Mouse (Mus musculus): ENCODE data around the gene Acsm1. TPM values are rescaled to one million over a fixed set of nuclear protein-coding genes. Genes with fewer than 3 reads are reported as not detected.
"Not testable (repeated sequence)": the region's sequence is repeated elsewhere in the genome, so short reads cannot be mapped to it uniquely, and the experiment has no call there.

Gene Acsm1
- not detected in 2 replicates for total RNA-seq (2012; rRNA removed)

- in situ Hi-C loops (cut with MboI; ENCODE audit: low sequenced_read_pairs in 2 of 2, unreplicated experiment in 2 of 2) = no loop called here
- DNase-seq (ENCODE audit: low read depth, low spot score) = no peak
- Histone ChIP-seq H3K4me3 (ENCODE audit: insufficient read depth in 1 of 2, low read depth in 1 of 2, low read length in 2 of 2, poor library complexity in 1 of 2, severe bottlenecking in 1 of 2) (no peak within 1 kb of the TSS), H3K9ac (ENCODE audit: insufficient read depth, low read depth, low read length, poor library complexity, severe bottlenecking) (no peak within 1 kb of the TSS), H3K4me1 (ENCODE audit: control insufficient read depth in 2 of 2, insufficient read depth in 2 of 2, low read length in 2 of 2, poor library complexity in 1 of 2) (no peaks in the 10 kb centered on the region), H3K36me3 (ENCODE audit: control insufficient read depth, insufficient read depth, low read length, poor library complexity, severe bottlenecking) (no peaks in the 10 kb centered on the region), H3K27ac (ENCODE audit: insufficient read depth, low read depth, low read length, poor library complexity, severe bottlenecking) (no peak within 1 kb of the TSS), H3K9me3 (ENCODE audit: control insufficient read depth, insufficient read depth, low read depth, low read length) (no peaks in the 10 kb centered on the region)
- TF ChIP-seq ZC3H11A (IDR thresholded peaks at IDR 0.05; ENCODE audit: borderline replicate concordance, low read depth, low read length) (no peak), HCFC1 (IDR thresholded peaks at IDR 0.05; ENCODE audit: borderline replicate concordance, insufficient read depth, low read length) (no peak), ZNF384 (IDR thresholded peaks at IDR 0.05; ENCODE audit: low read depth, low read length) (no peak), CHD2 (IDR thresholded peaks at IDR 0.05; ENCODE audit: low read depth, low read length) (no peak), MAFK (IDR thresholded peaks at IDR 0.05; ENCODE audit: insufficient read depth, low read depth, low read length) (no peak)
These were observed at the start of gene Acsm1 for GRCm38 (mm10) chr7:119606664-119607076. Gene Acsm1 (plus strand): TSS chr7:119607026.

GRCm38 (mm10) chr7:119559789-119560451 lies 46.9 kb upstream of the Acsm1 start:
- in situ Hi-C loops (cut with MboI; ENCODE audit: low sequenced_read_pairs in 2 of 2, unreplicated experiment in 2 of 2) = no loop called here
- Histone ChIP-seq H3K9me3 (ENCODE audit: control insufficient read depth, insufficient read depth, low read depth, low read length) (no peaks in the 10 kb centered on the region), H3K27ac (ENCODE audit: insufficient read depth, low read depth, low read length, poor library complexity, severe bottlenecking) (no peak overlapping the region), H3K9ac (ENCODE audit: insufficient read depth, low read depth, low read length, poor library complexity, severe bottlenecking) (no peak overlapping the region), H3K4me1 (ENCODE audit: control insufficient read depth in 2 of 2, insufficient read depth in 2 of 2, low read length in 2 of 2, poor library complexity in 1 of 2) (no peaks in the 10 kb centered on the region), H3K36me3 (ENCODE audit: control insufficient read depth, insufficient read depth, low read length, poor library complexity, severe bottlenecking) (no peaks in the 10 kb centered on the region), H3K4me3 (ENCODE audit: insufficient read depth in 1 of 2, low read depth in 1 of 2, low read length in 2 of 2, poor library complexity in 1 of 2, severe bottlenecking in 1 of 2) (no peak overlapping the region)
- DNase-seq (ENCODE audit: low read depth, low spot score) = no peak
- TF ChIP-seq CHD2 (IDR thresholded peaks at IDR 0.05; ENCODE audit: low read depth, low read length) = no peak
- no peak for TF ChIP-seq MAFK (IDR thresholded peaks at IDR 0.05; ENCODE audit: insufficient read depth, low read depth, low read length)
- no peak for TF ChIP-seq ZNF384 (IDR thresholded peaks at IDR 0.05; ENCODE audit: low read depth, low read length)
- no peak for TF ChIP-seq ZC3H11A (IDR thresholded peaks at IDR 0.05; ENCODE audit: borderline replicate concordance, low read depth, low read length)
- TF ChIP-seq HCFC1 (IDR thresholded peaks at IDR 0.05; ENCODE audit: borderline replicate concordance, insufficient read depth, low read length) = no peak

- in situ Hi-C loops (cut with MboI; ENCODE audit: low sequenced_read_pairs in 2 of 2, unreplicated experiment in 2 of 2) = no loop called here
- TF ChIP-seq ZC3H11A (IDR thresholded peaks at IDR 0.05; ENCODE audit: borderline replicate concordance, low read depth, low read length) = no peak
- no peak for TF ChIP-seq MAFK (IDR thresholded peaks at IDR 0.05; ENCODE audit: insufficient read depth, low read depth, low read length)
- no peak for TF ChIP-seq ZNF384 (IDR thresholded peaks at IDR 0.05; ENCODE audit: low read depth, low read length)
- TF ChIP-seq HCFC1 (IDR thresholded peaks at IDR 0.05; ENCODE audit: borderline replicate concordance, insufficient read depth, low read length) = no peak
- TF ChIP-seq CHD2 (IDR thresholded peaks at IDR 0.05; ENCODE audit: low read depth, low read length) = no peak
- Histone ChIP-seq H3K9ac (ENCODE audit: insufficient read depth, low read depth, low read length, poor library complexity, severe bottlenecking) (no peak overlapping the region), H3K4me3 (ENCODE audit: insufficient read depth in 1 of 2, low read depth in 1 of 2, low read length in 2 of 2, poor library complexity in 1 of 2, severe bottlenecking in 1 of 2) (no peak overlapping the region), H3K27ac (ENCODE audit: insufficient read depth, low read depth, low read length, poor library complexity, severe bottlenecking) (no peak overlapping the region), H3K9me3 (ENCODE audit: control insufficient read depth, insufficient read depth, low read depth, low read length) (no peaks in the 10 kb centered on the region), H3K36me3 (ENCODE audit: control insufficient read depth, insufficient read depth, low read length, poor library complexity, severe bottlenecking) (no peaks in the 10 kb centered on the region), H3K4me1 (ENCODE audit: control insufficient read depth in 2 of 2, insufficient read depth in 2 of 2, low read length in 2 of 2, poor library complexity in 1 of 2) (no peaks in the 10 kb centered on the region)
- DNase-seq (ENCODE audit: low read depth, low spot score) = no peak
These were observed 46.4 kb upstream of the Acsm1 start for GRCm38 (mm10) chr7:119560452-119560835.

- no peak for TF ChIP-seq CHD2 (IDR thresholded peaks at IDR 0.05; ENCODE audit: low read depth, low read length)
- no peak overlapping the region for H3K4me3 ChIP-seq (ENCODE audit: insufficient read depth in 1 of 2, low read depth in 1 of 2, low read length in 2 of 2, poor library complexity in 1 of 2, severe bottlenecking in 1 of 2)
- no peaks in the 10 kb centered on the region for H3K9me3 ChIP-seq (ENCODE audit: control insufficient read depth, insufficient read depth, low read depth, low read length)
- H3K27ac ChIP-seq (ENCODE audit: insufficient read depth, low read depth, low read length, poor library complexity, severe bottlenecking) = no peak overlapping the region
- H3K9ac ChIP-seq (ENCODE audit: insufficient read depth, low read depth, low read length, poor library complexity, severe bottlenecking) = no peak overlapping the region
- no peak for DNase-seq (ENCODE audit: low read depth, low spot score)
- in situ Hi-C loops (cut with MboI; ENCODE audit: low sequenced_read_pairs in 2 of 2, unreplicated experiment in 2 of 2) = no loop called here
- no peaks in the 10 kb centered on the region for H3K36me3 ChIP-seq (ENCODE audit: control insufficient read depth, insufficient read depth, low read length, poor library complexity, severe bottlenecking)
- H3K4me1 ChIP-seq (ENCODE audit: control insufficient read depth in 2 of 2, insufficient read depth in 2 of 2, low read length in 2 of 2, poor library complexity in 1 of 2) = no peaks in the 10 kb centered on the region
These were observed 45.4 kb upstream of the Acsm1 start for GRCm38 (mm10) chr7:119561441-119561840.

GRCm38 (mm10) chr7:119562476-119562875 lies 44.4 kb upstream of the Acsm1 start:
- H3K4me1 ChIP-seq (ENCODE audit: control insufficient read depth in 2 of 2, insufficient read depth in 2 of 2, low read length in 2 of 2, poor library complexity in 1 of 2); H3K36me3 ChIP-seq (ENCODE audit: control insufficient read depth, insufficient read depth, low read length, poor library complexity, severe bottlenecking); H3K9me3 ChIP-seq (ENCODE audit: control insufficient read depth, insufficient read depth, low read depth, low read length); in situ Hi-C loops (cut with MboI; ENCODE audit: low sequenced_read_pairs in 2 of 2, unreplicated experiment in 2 of 2); H3K4me3 ChIP-seq (ENCODE audit: insufficient read depth in 1 of 2, low read depth in 1 of 2, low read length in 2 of 2, poor library complexity in 1 of 2, severe bottlenecking in 1 of 2); DNase-seq (ENCODE audit: low read depth, low spot score); H3K9ac ChIP-seq (ENCODE audit: insufficient read depth, low read depth, low read length, poor library complexity, severe bottlenecking); H3K27ac ChIP-seq (ENCODE audit: insufficient read depth, low read depth, low read length, poor library complexity, severe bottlenecking): not testable (repeated sequence)
